Mouse (Mus musculus) limb, embryonic 14.5 days (tissue): ENCODE results near the gene Olfr958. TPM values are rescaled to one million over a fixed set of nuclear protein-coding genes. Genes with fewer than 3 reads are reported as not detected.

ENCODE experiments used
- ATAC-seq: fragments of 200-750 bp; cut with Nextera tagmentation; 2 replicates; pipeline ENCODE4 v1.8.0; 2017; ENCODE audit warnings: low read depth, moderate number of reproducible peaks, moderate TSS enrichment; ENCODE audit not compliant: low FRiP score
- DNase-seq: peaks from one replicate; pipeline ENCODE4 v3.0.0-alpha.2; 2015; ENCODE audit warnings: low spot score
- H3K27ac ChIP-seq: fragments of 300-500 bp; sonication (generic); replicated peaks from 2 replicates; pipeline ENCODE4 v1.5.1; 2014; ENCODE audit warnings: low read depth, mild to moderate bottlenecking, low read length, moderate library complexity, mixed read lengths
- H3K27me3 ChIP-seq: fragments of 300-500 bp; sonication (generic); 2 replicates; pipeline ENCODE4 v1.6.1; 2014; ENCODE audit warnings: low read length, mixed read lengths; ENCODE audit not compliant: control insufficient read depth, insufficient read depth
- H3K36me3 ChIP-seq: fragments of 300-500 bp; sonication (generic); 2 replicates; pipeline ENCODE4 v1.6.1; 2014; ENCODE audit warnings: mild to moderate bottlenecking, low read length, moderate library complexity, mixed read lengths; ENCODE audit not compliant: control insufficient read depth, insufficient read depth
- H3K4me1 ChIP-seq: fragments of 300-500 bp; sonication (generic); 2 replicates; pipeline ENCODE4 v1.6.1; 2014; ENCODE audit warnings: antibody characterized with exemption, low read length, mixed read lengths; ENCODE audit not compliant: control insufficient read depth, insufficient read depth
- H3K4me2 ChIP-seq: fragments of 300-500 bp; sonication (generic); replicated peaks from 2 replicates; pipeline ENCODE4 v1.6.1; 2014; ENCODE audit warnings: low read depth, mild to moderate bottlenecking, low read length, moderate library complexity; ENCODE audit not compliant: severe bottlenecking
- H3K4me3 ChIP-seq: fragments of 300-500 bp; sonication (generic); replicated peaks from 2 replicates; pipeline ENCODE4 v1.5.1; 2014; ENCODE audit warnings: low read length
- H3K9ac ChIP-seq: fragments of 300-500 bp; sonication (generic); 2 replicates; pipeline ENCODE4 v1.6.1; 2014; ENCODE audit warnings: mild to moderate bottlenecking, low read depth, low read length, moderate library complexity; ENCODE audit not compliant: severe bottlenecking
- H3K9me3 ChIP-seq: fragments of 300-500 bp; sonication (generic); 2 replicates; pipeline ENCODE4 v1.6.1; 2016; ENCODE audit warnings: low read length; ENCODE audit not compliant: control insufficient read depth
- POLR2A ChIP-seq: fragments of 200-500 bp; IDR thresholded peaks from 2 replicates; pipeline ENCODE4 v1.8.0; 2012; ENCODE audit warnings: inconsistent platforms, mild to moderate bottlenecking, moderate library complexity, borderline replicate concordance; ENCODE audit not compliant: insufficient read depth, insufficient read length; ENCODE audit errors: extremely low read depth
- WGBS: fragments of 180-500 bp; shearing (Covaris S2); extraction: QIAGEN DNeasy Blood & Tissue Kit; methylation state at CpG from one replicate; pipeline ENCODE4 v1.1.7; 2014; 5-methylcytosine and 5-hydroxymethylcytosine counted together
- polyA plus RNA-seq, 2 experiments: library from polyadenylated mRNA; depleted of rRNA in 1 of 2; stranded (reverse) in 1 of 2; unstranded in 1 of 2; fragments of >200 nt; fragmentation: Nextera tagmentation in 1 of 2; extraction: Ambion mirVana in 1 of 2; gene quantifications; 2 replicates each; pipeline versions ENCODE4 v1.2.1 to v1.2.3; 2012 to 2014

Gene Olfr958
- polyA plus RNA-seq, 2 experiments = not detected

GRCm38 (mm10) chr9:39558349-39558647 lies 4.4 kb upstream of the Olfr958 start:
- H3K27me3 ChIP-seq = no peaks in the 10 kb centered on the region
- no peak overlapping the region for H3K4me2 ChIP-seq
- ATAC-seq (no peak), DNase-seq (no peak)
- H3K4me1 ChIP-seq = no peaks in the 10 kb centered on the region
- H3K27ac ChIP-seq = no peak overlapping the region
- no peak overlapping the region for H3K4me3 ChIP-seq
- no peak for TF ChIP-seq POLR2A
- H3K36me3 ChIP-seq = no peaks in the 10 kb centered on the region
- H3K9me3 ChIP-seq = no peaks in the 10 kb centered on the region
- H3K9ac ChIP-seq = no peak overlapping the region

DNA sequence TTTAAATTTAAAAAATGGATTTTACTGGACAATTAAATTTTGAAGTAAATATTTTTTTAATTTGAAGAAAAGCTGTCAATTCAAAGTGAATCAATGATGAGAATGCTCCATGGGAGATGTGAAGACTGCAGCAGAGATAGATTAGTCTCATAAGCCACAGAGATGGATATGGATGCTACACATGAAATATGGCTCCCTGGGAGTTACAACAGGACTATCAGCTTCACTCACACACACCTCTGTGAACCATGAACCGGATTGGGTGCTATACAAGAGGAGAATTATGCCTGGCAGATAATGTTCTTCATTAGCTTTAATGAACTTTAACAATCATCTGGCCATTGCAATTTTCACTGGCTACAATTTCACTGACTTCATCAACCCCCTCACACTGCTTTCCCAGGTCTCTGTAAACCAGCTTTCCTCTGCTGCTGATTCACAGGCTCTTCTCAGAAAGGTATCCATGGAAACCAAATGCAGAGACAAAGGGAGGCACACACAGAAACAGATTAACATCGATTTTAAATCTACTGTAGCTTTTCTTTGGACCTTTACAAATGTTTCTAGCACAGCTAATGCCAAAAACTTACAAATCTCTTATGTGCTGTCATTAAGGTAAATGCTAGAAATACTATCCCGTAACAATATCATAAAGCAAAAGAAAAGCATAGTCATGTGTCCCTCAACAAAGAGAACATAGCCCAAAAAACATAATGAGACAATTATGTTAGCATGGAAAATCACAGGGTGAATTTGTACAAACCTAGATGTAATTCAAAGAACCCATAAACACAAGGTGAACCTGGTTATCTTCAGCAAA lies 3.9 kb upstream of the Olfr958 start:
- Histone ChIP-seq H3K9ac (no peak overlapping the region), H3K9me3 (no peaks in the 10 kb centered on the region), H3K4me1 (no peaks in the 10 kb centered on the region), H3K4me3 (no peak overlapping the region), H3K36me3 (no peaks in the 10 kb centered on the region), H3K27me3 (no peaks in the 10 kb centered on the region), H3K27ac (no peak overlapping the region), H3K4me2 (no peak overlapping the region)
- WGBS = 53% methylated on average over 3 of the region's 3 CpGs
- DNase-seq (no peak), ATAC-seq (no peak)
- no peak for TF ChIP-seq POLR2A

- no peak for TF ChIP-seq POLR2A
- Histone ChIP-seq H3K4me3 (no peak overlapping the region), H3K4me2 (no peak overlapping the region), H3K36me3 (no peaks in the 10 kb centered on the region), H3K9me3 (no peaks in the 10 kb centered on the region), H3K9ac (no peak overlapping the region), H3K4me1 (no peaks in the 10 kb centered on the region), H3K27ac (no peak overlapping the region), H3K27me3 (no peaks in the 10 kb centered on the region)
- WGBS = 72% methylated on average over 5 of the region's 5 CpGs
- peak; percentile 48 for DNase-seq
- no peak for ATAC-seq
Measured at GRCm38 (mm10) chr9:39550806-39551205, 3.0 kb downstream of the Olfr958 start.

DNA sequence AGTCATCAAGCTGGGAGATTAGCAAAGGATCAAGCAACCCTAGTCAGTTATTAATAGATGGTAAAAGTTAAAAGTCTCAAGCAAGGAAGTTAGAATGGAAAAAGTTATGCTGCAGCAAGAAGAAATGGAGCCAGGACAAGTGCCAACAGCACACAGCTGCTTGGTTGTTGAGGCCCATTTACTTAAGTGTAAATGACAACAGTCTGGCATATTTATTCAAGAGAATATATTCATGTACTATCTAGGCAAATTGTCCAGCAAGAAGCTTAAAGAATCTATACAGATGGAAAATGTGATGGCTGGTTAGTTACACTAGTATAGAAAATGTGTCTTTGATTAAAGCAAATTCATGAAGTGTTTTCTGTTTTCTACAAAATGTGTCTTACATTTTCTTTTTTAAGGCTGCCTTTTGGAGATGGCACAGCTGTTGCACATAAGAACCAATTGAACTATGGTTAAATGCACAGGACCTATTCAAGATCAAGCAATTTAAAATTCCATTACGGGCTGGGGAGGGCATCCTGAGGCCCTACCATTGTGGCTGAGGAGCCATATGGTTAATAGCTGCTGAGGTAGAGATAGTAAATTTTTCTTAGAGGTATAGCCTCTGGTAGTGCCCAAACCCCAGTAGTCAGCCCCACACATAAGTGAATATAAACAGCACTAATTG lies 30.1 kb downstream of the Olfr958 start:
- no peak for ATAC-seq
- Histone ChIP-seq H3K27ac (no peak overlapping the region), H3K27me3 (no peaks in the 10 kb centered on the region), H3K4me3 (no peak overlapping the region), H3K9me3 (no peaks in the 10 kb centered on the region), H3K36me3 (no peaks in the 10 kb centered on the region), H3K4me1 (no peaks in the 10 kb centered on the region), H3K9ac (no peak overlapping the region), H3K4me2 (no peak overlapping the region)
- 69% methylated on average over 1 of the region's 1 CpGs for WGBS
- TF ChIP-seq POLR2A = no peak
- peak; percentile 43 for DNase-seq

DNA sequence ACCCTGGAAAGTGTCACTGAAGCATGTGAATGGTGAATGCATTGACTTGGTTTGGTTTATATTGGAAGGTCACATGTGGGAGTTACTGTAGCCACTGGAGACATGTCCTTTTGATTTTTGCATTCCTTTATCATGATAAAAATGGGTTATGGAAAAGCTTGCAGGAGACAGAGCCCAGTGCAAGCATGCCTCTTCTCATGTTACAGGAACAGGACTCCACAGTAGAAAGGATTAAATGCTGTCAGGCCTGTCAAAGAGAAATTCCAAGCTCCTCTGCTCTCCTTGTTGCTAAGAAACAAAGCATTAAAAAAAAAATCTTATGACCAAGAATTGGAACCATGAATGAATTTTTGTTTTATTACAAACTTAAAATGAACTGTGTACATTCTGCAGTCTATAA lies 35.3 kb downstream of the Olfr958 start:
- Histone ChIP-seq H3K4me3 (no peak overlapping the region), H3K36me3 (no peaks in the 10 kb centered on the region), H3K9ac (no peak overlapping the region), H3K9me3 (no peaks in the 10 kb centered on the region), H3K27ac (no peak overlapping the region), H3K4me1 (no peaks in the 10 kb centered on the region), H3K4me2 (no peak overlapping the region), H3K27me3 (no peaks in the 10 kb centered on the region)
- DNase-seq (peak; percentile 30), ATAC-seq (peak; percentile 53; the same call in 1 of the 2 replicates)
- no peak for TF ChIP-seq POLR2A
